Mouse (Mus musculus): ENCODE results near the gene Cacna1a. TPM values are rescaled to one million over a fixed set of nuclear protein-coding genes. Genes with fewer than 3 reads are reported as not detected.

The Cacna1a gene
- polyA plus RNA-seq, 1 experiment from 2014 or later: 13.8 TPM

DNA sequence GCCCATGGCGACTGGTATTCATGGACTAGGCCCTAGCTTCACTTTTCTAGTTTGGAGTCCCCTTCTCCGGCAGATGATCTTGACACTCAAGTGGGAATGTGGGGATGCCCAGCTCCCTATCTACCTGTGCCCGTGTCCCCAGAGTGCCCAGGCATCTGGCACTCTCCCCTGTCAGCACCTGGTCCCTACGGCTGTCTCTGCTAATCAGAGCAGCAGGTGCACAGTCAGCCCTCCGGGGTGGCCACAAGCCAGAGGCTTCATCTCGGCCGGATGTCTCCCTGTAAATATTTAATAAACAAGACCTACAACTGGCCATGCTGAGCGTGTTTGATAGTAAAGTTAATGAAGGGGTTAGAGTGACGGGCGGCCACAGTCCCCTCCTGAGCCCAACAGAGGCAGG lies 47.1 kb downstream of the Cacna1a start:
- H3K9ac ChIP-seq (replicated peaks; ENCODE audit: low read length): no peak overlapping the region
- 67% methylated on average over 10 of the region's 10 CpGs for WGBS
- no peaks in the 10 kb centered on the region for H3K9me3 ChIP-seq (ENCODE audit: control insufficient read depth, low read length)
- DNase-seq (no peak), ATAC-seq (ENCODE audit: low FRiP score, low TSS enrichment) (no peak)
- H3K27me3 ChIP-seq (ENCODE audit: control insufficient read depth, insufficient read depth, low read length): no peaks in the 10 kb centered on the region
- no peak overlapping the region for H3K4me2 ChIP-seq (ENCODE audit: low read length)
- H3K4me1 ChIP-seq (ENCODE audit: control insufficient read depth, insufficient read depth, low read length): no peaks in the 10 kb centered on the region
- no peak overlapping the region for H3K27ac ChIP-seq (replicated peaks; ENCODE audit: low read depth, low read length)
- no peak overlapping the region for H3K4me3 ChIP-seq (replicated peaks; ENCODE audit: low read depth, low read length)
- no peaks in the 10 kb centered on the region; the same call in 1 of the 2 replicates for H3K36me3 ChIP-seq (ENCODE audit: control insufficient read depth, insufficient read depth, low read length)

DNA sequence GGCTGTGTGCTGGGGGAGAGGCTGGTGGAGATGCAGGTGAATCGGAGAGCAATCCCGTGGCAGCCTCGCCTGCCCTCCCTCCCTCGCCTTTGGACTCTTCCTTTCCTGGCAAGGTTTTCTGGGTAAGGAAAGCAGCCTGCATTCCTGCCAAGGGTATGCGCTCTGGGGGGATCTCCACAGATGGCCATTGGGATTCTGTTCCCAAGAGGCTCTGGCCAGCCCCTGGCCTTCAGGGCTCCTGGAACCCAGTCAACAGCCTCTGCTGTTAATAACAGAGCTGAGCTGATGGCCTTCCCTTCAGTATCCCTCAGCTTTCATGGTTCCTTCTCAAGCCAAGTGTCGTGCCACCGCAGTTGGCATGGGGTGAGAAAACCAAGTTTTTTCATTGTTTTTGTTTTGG lies 51.6 kb downstream of the Cacna1a start:
- Histone ChIP-seq H3K4me1 (ENCODE audit: control insufficient read depth, insufficient read depth, low read length) (no peaks in the 10 kb centered on the region), H3K9ac (replicated peaks; ENCODE audit: low read length) (no peak overlapping the region), H3K4me2 (ENCODE audit: low read length) (no peak overlapping the region), H3K27me3 (ENCODE audit: control insufficient read depth, insufficient read depth, low read length) (no peaks in the 10 kb centered on the region), H3K27ac (replicated peaks; ENCODE audit: low read depth, low read length) (no peak overlapping the region), H3K9me3 (ENCODE audit: control insufficient read depth, low read length) (no peaks in the 10 kb centered on the region), H3K4me3 (replicated peaks; ENCODE audit: low read depth, low read length) (no peak overlapping the region), H3K36me3 (ENCODE audit: control insufficient read depth, insufficient read depth, low read length) (0 out of 2 replicates have a peak, but pooled peaks cover 3% of the 10 kb centered on the region)
- ATAC-seq (ENCODE audit: low FRiP score, low TSS enrichment) (no peak), DNase-seq (no peak)
- 94% methylated on average over 7 of the region's 7 CpGs for WGBS

DNA sequence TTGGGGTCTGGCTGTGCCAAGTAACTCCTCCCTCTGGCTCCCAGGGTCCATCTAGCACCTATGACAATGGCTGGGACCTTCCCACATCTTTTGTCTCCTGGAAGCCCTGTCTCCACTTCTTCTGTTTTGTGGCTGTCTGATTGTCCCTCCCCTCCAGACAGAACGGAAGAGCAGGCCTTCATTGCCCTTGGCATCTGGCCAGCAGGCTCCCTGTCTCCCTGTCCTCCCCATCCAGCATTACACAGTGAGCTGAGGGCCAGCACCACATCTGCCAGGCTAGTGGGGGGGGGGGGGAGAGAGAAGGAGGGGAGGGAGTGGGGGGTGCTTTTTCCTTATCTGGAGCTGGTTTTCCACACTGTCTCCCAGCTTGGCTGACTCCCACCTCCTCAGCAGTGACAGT lies 53.8 kb downstream of the Cacna1a start:
- 4% methylated on average over 1 of the region's 1 CpGs for WGBS
- peaks cover 13% of the 10 kb centered on the region; the same call in 1 of the 2 replicates for H3K36me3 ChIP-seq (ENCODE audit: control insufficient read depth, insufficient read depth, low read length)
- H3K4me2 ChIP-seq (ENCODE audit: low read length): no peak overlapping the region
- H3K9ac ChIP-seq (replicated peaks; ENCODE audit: low read length): no peak overlapping the region
- H3K9me3 ChIP-seq (ENCODE audit: control insufficient read depth, low read length): no peaks in the 10 kb centered on the region
- H3K4me3 ChIP-seq (replicated peaks; ENCODE audit: low read depth, low read length): no peak overlapping the region
- DNase-seq (peak; percentile 30), ATAC-seq (ENCODE audit: low FRiP score, low TSS enrichment) (no peak)
- no peaks in the 10 kb centered on the region for H3K4me1 ChIP-seq (ENCODE audit: control insufficient read depth, insufficient read depth, low read length)
- no peaks in the 10 kb centered on the region for H3K27me3 ChIP-seq (ENCODE audit: control insufficient read depth, insufficient read depth, low read length)
- no peak overlapping the region for H3K27ac ChIP-seq (replicated peaks; ENCODE audit: low read depth, low read length)

DNA sequence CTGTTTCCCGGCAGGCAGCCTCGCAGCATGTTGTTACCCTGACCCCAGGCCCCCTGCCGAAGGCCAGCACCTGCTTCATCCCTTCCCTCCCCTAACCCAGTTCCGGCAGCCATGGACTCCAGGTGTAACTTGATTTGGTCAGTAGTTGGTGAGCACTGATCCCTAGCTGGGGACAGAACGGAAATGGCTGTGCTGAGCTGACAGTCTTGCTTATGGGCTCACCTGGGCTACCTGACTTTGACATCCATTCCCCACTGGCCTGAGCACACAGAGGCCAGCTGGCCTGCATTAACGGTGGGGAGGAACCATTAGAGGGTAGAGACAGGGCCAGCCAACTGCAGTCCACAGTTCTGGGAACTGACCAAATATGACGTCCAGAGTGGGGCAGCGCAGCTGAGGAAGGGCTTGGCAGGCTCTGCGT lies 58.3 kb downstream of the Cacna1a start:
- Histone ChIP-seq H3K4me2 (ENCODE audit: low read length) (no peak overlapping the region), H3K9me3 (ENCODE audit: control insufficient read depth, low read length) (no peaks in the 10 kb centered on the region), H3K4me3 (replicated peaks; ENCODE audit: low read depth, low read length) (no peak overlapping the region), H3K4me1 (ENCODE audit: control insufficient read depth, insufficient read depth, low read length) (no peaks in the 10 kb centered on the region), H3K27me3 (ENCODE audit: control insufficient read depth, insufficient read depth, low read length) (no peaks in the 10 kb centered on the region), H3K36me3 (ENCODE audit: control insufficient read depth, insufficient read depth, low read length) (peaks cover 21% of the 10 kb centered on the region; the same call in 1 of the 2 replicates), H3K27ac (replicated peaks; ENCODE audit: low read depth, low read length) (no peak overlapping the region), H3K9ac (replicated peaks; ENCODE audit: low read length) (no peak overlapping the region)
- WGBS: 89% methylated on average over 9 of the region's 9 CpGs
- DNase-seq (no peak), ATAC-seq (ENCODE audit: low FRiP score, low TSS enrichment) (no peak)

DNA sequence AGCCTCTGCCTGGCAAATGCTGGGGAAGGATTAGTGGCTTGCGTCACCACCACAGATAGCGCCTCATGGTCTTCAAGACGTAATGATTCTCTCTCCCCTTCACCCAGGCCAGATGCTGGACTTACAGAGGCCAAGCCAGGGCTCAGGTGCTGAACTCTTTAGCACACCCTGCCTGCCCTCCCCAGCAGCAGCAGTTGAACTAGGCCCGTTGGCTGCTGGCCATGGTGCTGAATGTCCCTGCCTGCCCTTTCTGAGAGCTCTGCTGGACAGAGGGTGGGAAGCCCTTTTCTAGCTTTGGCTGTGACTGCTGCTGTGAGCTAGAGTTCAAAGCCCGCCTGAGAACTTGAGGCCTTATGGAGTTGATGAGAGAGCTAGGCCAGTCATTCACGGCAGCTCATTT lies 66.3 kb downstream of the Cacna1a start:
- Histone ChIP-seq H3K36me3 (ENCODE audit: control insufficient read depth, insufficient read depth, low read length) (no peaks in the 10 kb centered on the region), H3K9ac (replicated peaks; ENCODE audit: low read length) (no peak overlapping the region), H3K4me1 (ENCODE audit: control insufficient read depth, insufficient read depth, low read length) (no peaks in the 10 kb centered on the region), H3K27ac (replicated peaks; ENCODE audit: low read depth, low read length) (no peak overlapping the region), H3K4me3 (replicated peaks; ENCODE audit: low read depth, low read length) (no peak overlapping the region), H3K27me3 (ENCODE audit: control insufficient read depth, insufficient read depth, low read length) (no peaks in the 10 kb centered on the region), H3K9me3 (ENCODE audit: control insufficient read depth, low read length) (no peaks in the 10 kb centered on the region), H3K4me2 (ENCODE audit: low read length) (no peak overlapping the region)
- ATAC-seq (ENCODE audit: low FRiP score, low TSS enrichment) (no peak), DNase-seq (peak; percentile 37)
- WGBS: 39% methylated on average over 6 of the region's 6 CpGs

DNA sequence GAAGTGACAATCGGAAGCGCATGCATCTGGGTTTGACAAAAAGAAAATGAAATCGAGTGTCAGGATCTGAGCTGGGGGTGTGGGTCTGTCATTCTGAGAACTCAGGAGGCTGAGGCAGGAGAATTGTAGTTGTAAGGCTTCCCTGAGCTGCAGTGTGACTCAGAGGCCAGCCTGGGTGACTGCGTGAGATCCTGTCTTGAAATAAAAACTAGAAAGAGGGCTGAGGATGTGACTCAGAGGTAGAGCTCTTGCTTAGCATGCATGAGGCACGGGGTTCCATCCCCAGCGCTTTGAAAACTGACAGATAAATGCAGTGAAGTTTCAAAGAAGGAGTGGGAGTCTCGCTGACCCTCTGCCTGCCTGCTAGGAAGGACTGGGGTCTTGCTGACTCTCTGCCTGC lies 70.6 kb downstream of the Cacna1a start:
- Histone ChIP-seq H3K27ac (replicated peaks; ENCODE audit: low read depth, low read length) (peak overlapping the region; percentile 64), H3K4me1 (ENCODE audit: control insufficient read depth, insufficient read depth, low read length) (no peaks in the 10 kb centered on the region), H3K4me3 (replicated peaks; ENCODE audit: low read depth, low read length) (no peak overlapping the region), H3K9ac (replicated peaks; ENCODE audit: low read length) (no peak overlapping the region), H3K9me3 (ENCODE audit: control insufficient read depth, low read length) (peaks cover 8% of the 10 kb centered on the region), H3K27me3 (ENCODE audit: control insufficient read depth, insufficient read depth, low read length) (no peaks in the 10 kb centered on the region), H3K36me3 (ENCODE audit: control insufficient read depth, insufficient read depth, low read length) (peaks cover 27% of the 10 kb centered on the region), H3K4me2 (ENCODE audit: low read length) (no peak overlapping the region)
- no peak for ATAC-seq (ENCODE audit: low FRiP score, low TSS enrichment)
- no peak for DNase-seq
- 63% methylated on average over 7 of the region's 7 CpGs for WGBS

DNA sequence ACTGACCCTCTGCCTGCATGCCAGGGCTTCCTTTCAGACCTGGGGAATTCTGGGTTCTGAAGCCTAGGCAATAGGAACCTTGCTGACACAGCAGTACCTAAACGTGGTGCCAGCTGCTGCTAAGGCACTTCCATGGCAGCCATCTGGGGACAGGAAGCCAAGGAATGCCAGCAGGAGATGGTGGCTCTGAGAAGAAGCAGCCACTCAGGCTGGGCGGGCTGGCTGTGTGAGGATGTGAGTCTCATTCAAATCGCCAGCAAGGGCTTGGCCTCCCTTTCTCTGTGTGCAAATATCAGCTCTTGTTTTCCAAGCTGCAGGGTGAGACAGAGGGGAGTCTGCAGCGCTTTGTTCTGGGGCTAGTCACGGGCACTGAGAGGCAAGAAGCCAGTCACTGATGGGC lies 71.0 kb downstream of the Cacna1a start:
- ATAC-seq (ENCODE audit: low FRiP score, low TSS enrichment): no peak
- WGBS: 17% methylated on average over 5 of the region's 5 CpGs
- no peaks in the 10 kb centered on the region for H3K4me1 ChIP-seq (ENCODE audit: control insufficient read depth, insufficient read depth, low read length)
- no peaks in the 10 kb centered on the region for H3K27me3 ChIP-seq (ENCODE audit: control insufficient read depth, insufficient read depth, low read length)
- peaks cover 32% of the 10 kb centered on the region for H3K36me3 ChIP-seq (ENCODE audit: control insufficient read depth, insufficient read depth, low read length)
- H3K4me3 ChIP-seq (replicated peaks; ENCODE audit: low read depth, low read length): no peak overlapping the region
- DNase-seq: peak; percentile 56
- H3K27ac ChIP-seq (replicated peaks; ENCODE audit: low read depth, low read length): peak overlapping the region; percentile 64
- no peak overlapping the region for H3K9ac ChIP-seq (replicated peaks; ENCODE audit: low read length)
- peaks cover 8% of the 10 kb centered on the region for H3K9me3 ChIP-seq (ENCODE audit: control insufficient read depth, low read length)
- no peak overlapping the region for H3K4me2 ChIP-seq (ENCODE audit: low read length)

DNA sequence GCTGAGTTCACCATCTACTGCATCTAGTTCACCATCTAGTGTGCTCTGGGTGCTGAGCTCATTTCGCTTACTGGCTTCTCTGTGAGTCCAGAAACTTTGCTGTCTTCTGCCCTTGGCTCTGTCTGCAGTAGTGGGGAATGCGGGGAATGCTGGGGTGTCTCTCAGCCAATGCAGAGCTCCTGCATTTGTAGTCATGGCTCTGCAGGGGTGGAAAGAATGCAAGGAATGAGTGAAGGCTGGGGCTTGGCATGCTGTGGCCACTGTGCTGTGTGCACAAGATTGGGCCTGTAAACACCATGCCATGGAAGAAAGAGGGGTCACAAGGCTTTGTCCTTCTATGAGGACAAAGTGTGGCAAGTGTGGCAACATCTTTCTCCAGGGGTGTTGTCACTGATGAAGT lies 72.5 kb downstream of the Cacna1a start:
- peaks cover 41% of the 10 kb centered on the region for H3K36me3 ChIP-seq (ENCODE audit: control insufficient read depth, insufficient read depth, low read length)

DNA sequence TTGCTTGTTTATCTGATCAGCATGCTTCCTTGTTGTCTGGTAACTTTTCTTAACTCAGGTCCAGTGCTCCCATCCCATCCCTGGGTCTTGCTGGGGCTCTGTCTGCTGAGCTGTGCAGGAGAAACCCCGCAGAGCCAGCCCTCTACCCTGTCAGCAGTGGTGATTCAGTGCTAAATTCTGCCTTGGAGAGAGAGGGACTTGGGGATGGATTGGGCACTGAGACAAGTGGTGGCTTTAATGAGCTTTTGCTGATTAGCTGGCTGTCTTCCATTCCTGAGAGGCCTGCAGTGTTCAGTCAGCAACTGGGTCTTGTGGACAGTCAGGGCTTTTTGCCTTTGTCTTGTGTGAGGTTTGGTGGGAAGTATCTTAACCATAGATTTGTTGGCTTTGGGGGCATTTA lies 78.7 kb downstream of the Cacna1a start:
- no peak for ATAC-seq (ENCODE audit: low FRiP score, low TSS enrichment)
- H3K9ac ChIP-seq (replicated peaks; ENCODE audit: low read length): no peak overlapping the region
- H3K4me3 ChIP-seq (replicated peaks; ENCODE audit: low read depth, low read length): no peak overlapping the region
- no peaks in the 10 kb centered on the region for H3K27me3 ChIP-seq (ENCODE audit: control insufficient read depth, insufficient read depth, low read length)
- H3K27ac ChIP-seq (replicated peaks; ENCODE audit: low read depth, low read length): no peak overlapping the region
- 80% methylated on average over 1 of the region's 1 CpGs for WGBS
- H3K4me2 ChIP-seq (ENCODE audit: low read length): no peak overlapping the region
- H3K36me3 ChIP-seq (ENCODE audit: control insufficient read depth, insufficient read depth, low read length): peaks cover 33% of the 10 kb centered on the region
- peak; percentile 49 for DNase-seq
- peaks cover under 1% of the 10 kb centered on the region; the same call in 1 of the 2 replicates for H3K9me3 ChIP-seq (ENCODE audit: control insufficient read depth, low read length)
- no peaks in the 10 kb centered on the region for H3K4me1 ChIP-seq (ENCODE audit: control insufficient read depth, insufficient read depth, low read length)

More for the DNA sequence above, 72.5 kb downstream of the Cacna1a start:
- ATAC-seq (ENCODE audit: low FRiP score, low TSS enrichment) (no peak), DNase-seq (no peak)
- no peak overlapping the region for H3K4me2 ChIP-seq (ENCODE audit: low read length)
- H3K27me3 ChIP-seq (ENCODE audit: control insufficient read depth, insufficient read depth, low read length): no peaks in the 10 kb centered on the region
- no peak overlapping the region for H3K4me3 ChIP-seq (replicated peaks; ENCODE audit: low read depth, low read length)
- peaks cover 8% of the 10 kb centered on the region for H3K9me3 ChIP-seq (ENCODE audit: control insufficient read depth, low read length)
- 71% methylated on average over 2 of the region's 2 CpGs for WGBS
- no peak overlapping the region for H3K27ac ChIP-seq (replicated peaks; ENCODE audit: low read depth, low read length)
- H3K4me1 ChIP-seq (ENCODE audit: control insufficient read depth, insufficient read depth, low read length): no peaks in the 10 kb centered on the region
- no peak overlapping the region for H3K9ac ChIP-seq (replicated peaks; ENCODE audit: low read length)

Measured in midbrain, embryonic 14.5 days (tissue).